Mouse (Mus musculus): ENCODE results near the gene Spata46.

DNA sequence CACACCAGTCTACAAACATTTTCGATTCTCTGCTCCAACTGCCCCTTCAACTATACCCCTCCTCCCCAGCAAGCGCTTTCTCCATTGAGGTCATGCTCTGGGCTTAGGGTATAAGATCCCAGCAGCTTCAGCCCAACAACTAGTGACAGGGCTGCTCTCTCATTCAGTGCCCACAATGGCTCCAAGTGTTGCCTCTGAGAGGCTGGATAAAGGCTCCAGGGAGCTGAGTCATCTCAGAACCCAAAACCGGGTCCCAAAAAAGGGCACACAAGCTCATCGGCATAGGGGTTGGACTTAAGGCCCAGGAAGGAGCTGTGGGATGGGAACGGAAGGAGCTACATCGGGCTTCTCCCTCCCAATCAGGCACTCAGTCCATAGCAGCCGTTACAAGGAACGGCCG, 6.9 kb upstream of the Spata46 start:
- TF ChIP-seq CTCF (conservative IDR thresholded peaks at IDR 0.05; ENCODE audit: low read length) (no peak), POU5F1 (IDR thresholded peaks at IDR 0.05; ENCODE audit: borderline replicate concordance, low read length) (no peak), NANOG (IDR thresholded peaks at IDR 0.05; ENCODE audit: borderline replicate concordance, low read length) (no peak)
